Mouse (Mus musculus): Measurements from ENCODE around the gene Zfand2a.

GRCm38 (mm10) chr5:139506207-139506606 lies 21.9 kb upstream of the Zfand2a start:
- no peak for TF ChIP-seq POLR2A (IDR thresholded peaks at IDR 0.05; ENCODE audit: borderline replicate concordance, extremely low read depth, insufficient read depth, insufficient read length, poor library complexity, severe bottlenecking)
- no peak for TF ChIP-seq CTCF (IDR thresholded peaks at IDR 0.05; ENCODE audit: borderline replicate concordance, extremely low read depth, insufficient read depth, insufficient read length)
